ENCODE assay signal across 8 mouse cellular contexts in genomic region chr13:81155322-81155721, GRCm38 (mm10).
DNase-seq lines count a peak whose midpoint lies in the region; ATAC-seq lines count a peak whose summit lies in the region.

No protein-coding gene starts in this region.

- H3K27ac ChIP-seq in hindbrain, embryonic 11.5 days (ENCODE audit: low read depth, low read length) = no peak overlapping the region
- H3K27ac ChIP-seq in hindbrain, embryonic 13.5 days = no peak overlapping the region
- no peak overlapping the region for H3K27ac ChIP-seq in midbrain, embryonic 12.5 days (replicated peaks)

- DNase-seq in hindbrain, embryonic 11.5 days (ENCODE audit: low spot score) = peak; percentile 21
- DNase-seq in adrenal gland, adult 2 months = peak; percentile 59
- DNase-seq in embryo, embryonic 9.5 days (ENCODE audit: extremely low spot score) = peak; percentile 43
- DNase-seq in heart, postnatal 10 days = peak; percentile 63 to 78
- DNase-seq in layer of hippocampus, postnatal 10 days (ENCODE audit: low spot score in 2 of 2) = peak; percentile 41 to 64
- DNase-seq in thymus, adult 18-20 months = no peak

- no peaks in the 10 kb centered on the region for H3K27me3 ChIP-seq in hindbrain, embryonic 11.5 days (ENCODE audit: control insufficient read depth, insufficient read depth, low read length)
- H3K27me3 ChIP-seq in hindbrain, embryonic 13.5 days = no peaks in the 10 kb centered on the region
- H3K27me3 ChIP-seq in midbrain, embryonic 12.5 days = no peaks in the 10 kb centered on the region

- H3K4me2 ChIP-seq in hindbrain, embryonic 11.5 days (replicated peaks; ENCODE audit: low read depth, low read length) = no peak overlapping the region
- H3K4me2 ChIP-seq in hindbrain, embryonic 13.5 days = no peak overlapping the region
- H3K4me2 ChIP-seq in midbrain, embryonic 12.5 days (replicated peaks) = no peak overlapping the region

- H3K9me3 ChIP-seq in hindbrain, embryonic 11.5 days (ENCODE audit: control insufficient read depth, low read length) = no peaks in the 10 kb centered on the region
- H3K9me3 ChIP-seq in hindbrain, embryonic 13.5 days = no peaks in the 10 kb centered on the region
- H3K9me3 ChIP-seq in midbrain, embryonic 12.5 days = no peaks in the 10 kb centered on the region

- no peaks in the 10 kb centered on the region for H3K4me1 ChIP-seq in hindbrain, embryonic 11.5 days (replicated peaks; ENCODE audit: control insufficient read depth, insufficient read depth, low read length)
- no peaks in the 10 kb centered on the region for H3K4me1 ChIP-seq in hindbrain, embryonic 13.5 days (replicated peaks)
- no peaks in the 10 kb centered on the region for H3K4me1 ChIP-seq in midbrain, embryonic 12.5 days

- ATAC-seq in hindbrain, embryonic 11.5 days (ENCODE audit: low FRiP score) = peak; percentile 60; the same call in 1 of the 2 replicates
- ATAC-seq in hindbrain, embryonic 13.5 days (ENCODE audit: low FRiP score) = no peak
- ATAC-seq in midbrain, embryonic 12.5 days (ENCODE audit: low FRiP score, low read depth) = peak; percentile 50

- no peak overlapping the region for H3K4me3 ChIP-seq in hindbrain, embryonic 11.5 days (ENCODE audit: low read depth, low read length)
- H3K4me3 ChIP-seq in hindbrain, embryonic 13.5 days = no peak overlapping the region
- no peak overlapping the region for H3K4me3 ChIP-seq in midbrain, embryonic 12.5 days

- intact Hi-C loops in heart, postnatal 10 days (cut with DNase I) = loop anchor here (1.0 to 5.0 kb wide), 4 partner anchors 159 to 293 kb away; no protein-coding TSS in a partner anchor

- H3K9ac ChIP-seq in hindbrain, embryonic 11.5 days (ENCODE audit: low read depth, low read length) = no peak overlapping the region
- no peak overlapping the region for H3K9ac ChIP-seq in hindbrain, embryonic 13.5 days
- no peak overlapping the region for H3K9ac ChIP-seq in midbrain, embryonic 12.5 days (replicated peaks)

- no peaks in the 10 kb centered on the region for H3K36me3 ChIP-seq in hindbrain, embryonic 11.5 days (ENCODE audit: control insufficient read depth, insufficient read depth, low read length)
- H3K36me3 ChIP-seq in hindbrain, embryonic 13.5 days = no peaks in the 10 kb centered on the region
- peaks cover 4% of the 10 kb centered on the region; the same call in 1 of the 2 replicates for H3K36me3 ChIP-seq in midbrain, embryonic 12.5 days

Comparison
In these comparisons a context has a peak if more than half of its experiments do, and no peak if none do; other contexts are left out.
1. DNase-seq: peak in hindbrain, embryonic 11.5 days (single experiment), adrenal gland, adult 2 months (single experiment), embryo, embryonic 9.5 days (single experiment), heart, postnatal 10 days (2 of 2) and layer of hippocampus, postnatal 10 days (2 of 2); none in thymus, adult 18-20 months (0 of 2).